Mouse (Mus musculus): Measurements from ENCODE around the gene Fcgr3.

GRCm38 (mm10) chr1:171035611-171036010, 29.1 kb downstream of the Fcgr3 start:
- TF ChIP-seq POLR2A (IDR thresholded peaks at IDR 0.05; ENCODE audit: low read depth, low read length) (no peak), CTCF (IDR thresholded peaks at IDR 0.05; ENCODE audit: extremely low read depth, insufficient read depth, insufficient read length, insufficient replicate concordance) (no peak)
